Mouse (Mus musculus): Measurements from ENCODE around the gene Runx2. TPM values are rescaled to one million over a fixed set of nuclear protein-coding genes. Genes with fewer than 3 reads are reported as not detected.

Runx2 gene
- total RNA-seq, 2 experiments from 2014 or later, result 12.3 to 15.8 TPM

DNA sequence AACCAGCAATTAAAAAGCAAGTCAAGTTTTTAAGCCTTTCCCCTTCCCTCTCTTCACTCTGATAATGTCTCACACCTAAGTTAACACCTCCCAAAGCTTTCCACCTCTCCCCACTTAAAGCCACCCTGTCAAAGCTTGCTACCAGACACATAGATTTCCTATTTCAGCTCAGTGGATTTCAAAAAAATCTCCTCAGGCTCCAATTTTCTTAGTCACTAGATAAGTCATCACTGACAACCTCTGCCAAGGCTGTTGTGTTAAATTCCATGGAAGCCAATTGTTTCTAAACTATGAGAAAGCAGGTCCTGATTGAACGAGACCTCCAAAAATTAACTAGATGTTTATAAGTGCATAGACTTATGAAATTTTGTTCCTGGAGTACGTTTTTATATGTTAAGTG is 164.2 kb downstream of the Runx2 start:
- no peak for DNase-seq (ENCODE audit: extremely low spot score in 1 of 2, low spot score in 2 of 2)
- intact Hi-C loops (cut with DNase I), result no loop called here
- no peak overlapping the region for H3K4me3 ChIP-seq
- no peak for TF ChIP-seq CTCF (IDR thresholded peaks at IDR 0.05)
- no peak overlapping the region for H3K27ac ChIP-seq

DNA sequence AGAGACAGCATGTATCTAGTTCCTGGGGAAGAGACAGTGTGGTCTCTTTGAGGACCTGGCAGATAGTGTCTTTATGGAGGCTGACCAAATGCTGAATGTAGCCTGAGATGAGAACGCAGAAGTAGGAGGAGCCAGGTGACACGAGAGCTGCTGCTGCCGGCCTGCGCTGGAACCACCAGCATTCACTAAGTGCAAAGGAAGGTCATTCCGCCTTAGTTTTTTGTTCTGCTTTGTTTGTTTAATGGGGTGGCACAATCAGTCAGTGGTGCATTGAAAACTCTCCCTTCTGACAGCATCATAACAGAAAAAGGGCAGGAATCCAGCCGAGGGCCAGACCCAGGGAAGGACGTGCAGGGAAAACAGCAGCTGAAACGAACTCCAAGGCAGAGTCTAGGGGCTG is 165.5 kb downstream of the Runx2 start:
- Histone ChIP-seq H3K4me3 (no peak overlapping the region), H3K27ac (no peak overlapping the region)
- intact Hi-C loops (cut with DNase I), result no loop called here
- TF ChIP-seq CTCF (IDR thresholded peaks at IDR 0.05), result no peak
- DNase-seq (ENCODE audit: extremely low spot score in 1 of 2, low spot score in 2 of 2), result no peak

DNA sequence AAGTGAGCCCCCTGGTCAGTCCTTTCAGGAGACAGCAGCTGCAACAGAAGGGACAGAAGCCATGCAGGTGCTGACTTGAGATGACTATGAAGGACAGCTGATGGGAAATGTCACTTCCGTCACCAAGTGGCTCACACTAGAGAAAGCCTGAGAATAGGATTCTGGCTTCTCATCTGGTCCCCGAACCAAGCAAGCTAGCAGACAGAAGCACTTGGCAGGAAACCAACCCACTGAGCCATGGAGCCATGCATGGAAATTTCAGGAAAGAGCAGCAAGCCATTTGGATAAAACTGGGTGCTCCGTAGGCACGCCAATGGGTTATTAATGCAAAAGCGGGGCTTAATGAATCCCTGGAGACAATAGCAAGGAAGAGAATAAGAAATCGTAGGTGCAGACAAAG is 166.7 kb downstream of the Runx2 start:
- Histone ChIP-seq H3K27ac (no peak overlapping the region), H3K4me3 (no peak overlapping the region)
- TF ChIP-seq CTCF (IDR thresholded peaks at IDR 0.05), result no peak
- DNase-seq (ENCODE audit: extremely low spot score in 1 of 2, low spot score in 2 of 2), result no peak
- intact Hi-C loops (cut with DNase I), result no loop called here

DNA sequence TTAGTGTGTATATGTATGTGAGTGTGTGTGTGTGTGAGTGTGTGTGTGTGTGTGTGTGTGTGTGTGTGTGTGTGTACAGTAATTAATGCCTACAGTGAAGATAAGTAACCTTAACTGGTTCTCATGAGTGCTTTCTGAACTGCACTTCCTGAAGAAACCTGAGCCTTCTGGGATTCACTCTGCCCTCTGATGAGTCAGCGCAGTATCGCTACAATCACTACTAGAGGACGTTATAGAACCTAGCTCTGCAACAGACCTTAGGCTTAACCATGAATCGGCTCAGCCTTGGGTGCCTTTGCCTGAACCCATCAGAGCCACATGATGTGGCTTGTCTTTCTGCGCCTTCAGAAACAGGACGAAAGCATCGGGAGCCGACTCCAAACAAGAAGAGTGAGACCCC is 169.5 kb downstream of the Runx2 start:
- no peak overlapping the region for H3K4me3 ChIP-seq
- intact Hi-C loops (cut with DNase I), result no loop called here
- H3K27ac ChIP-seq, result no peak overlapping the region
- TF ChIP-seq CTCF (IDR thresholded peaks at IDR 0.05), result no peak
- no peak for DNase-seq (ENCODE audit: extremely low spot score in 1 of 2, low spot score in 2 of 2)

DNA sequence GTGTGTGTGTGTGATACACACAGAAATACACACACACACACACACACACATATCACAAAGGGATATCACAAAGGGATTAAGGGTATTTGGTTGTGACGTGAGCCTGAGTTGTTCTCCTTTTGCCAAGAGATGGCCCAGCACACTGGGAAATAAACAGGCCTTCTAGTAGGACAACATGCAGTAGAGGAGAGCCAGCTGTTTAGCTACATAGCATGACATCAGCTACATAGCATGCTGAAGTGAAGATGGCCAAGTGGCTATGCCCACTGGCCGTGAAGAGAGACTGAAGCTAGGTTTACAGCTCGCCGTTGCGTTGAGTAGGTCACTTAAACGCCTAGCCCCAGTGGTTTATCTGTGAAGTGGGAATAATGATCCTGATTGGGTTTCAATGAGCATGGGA is 171.3 kb downstream of the Runx2 start:
- no peak for DNase-seq (ENCODE audit: extremely low spot score in 1 of 2, low spot score in 2 of 2)
- Histone ChIP-seq H3K4me3 (no peak overlapping the region), H3K27ac (no peak overlapping the region)
- intact Hi-C loops (cut with DNase I), result no loop called here
- no peak for TF ChIP-seq CTCF (IDR thresholded peaks at IDR 0.05)

DNA sequence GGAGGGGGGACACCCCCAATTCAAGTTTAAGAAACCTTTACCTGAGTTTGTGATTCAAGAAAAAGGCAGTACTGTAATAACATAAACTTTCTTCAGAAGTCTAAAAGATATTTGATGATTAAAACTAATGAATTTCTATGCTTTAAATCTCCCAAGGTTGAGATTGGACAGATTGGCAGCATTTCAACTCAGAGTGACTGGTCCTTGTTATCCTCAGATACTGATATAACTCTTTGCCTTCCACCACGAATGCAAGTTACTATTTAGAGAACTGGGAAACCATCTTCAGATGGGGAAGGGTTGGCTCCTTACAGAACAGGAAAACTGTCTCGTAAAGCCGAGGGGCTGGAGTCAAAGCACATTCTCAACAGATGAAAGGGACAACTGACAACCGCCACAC is 172.5 kb downstream of the Runx2 start:
- no peak for TF ChIP-seq CTCF (IDR thresholded peaks at IDR 0.05)
- intact Hi-C loops (cut with DNase I), result no loop called here
- no peak overlapping the region for H3K27ac ChIP-seq
- no peak overlapping the region for H3K4me3 ChIP-seq
- no peak for DNase-seq (ENCODE audit: extremely low spot score in 1 of 2, low spot score in 2 of 2)

DNA sequence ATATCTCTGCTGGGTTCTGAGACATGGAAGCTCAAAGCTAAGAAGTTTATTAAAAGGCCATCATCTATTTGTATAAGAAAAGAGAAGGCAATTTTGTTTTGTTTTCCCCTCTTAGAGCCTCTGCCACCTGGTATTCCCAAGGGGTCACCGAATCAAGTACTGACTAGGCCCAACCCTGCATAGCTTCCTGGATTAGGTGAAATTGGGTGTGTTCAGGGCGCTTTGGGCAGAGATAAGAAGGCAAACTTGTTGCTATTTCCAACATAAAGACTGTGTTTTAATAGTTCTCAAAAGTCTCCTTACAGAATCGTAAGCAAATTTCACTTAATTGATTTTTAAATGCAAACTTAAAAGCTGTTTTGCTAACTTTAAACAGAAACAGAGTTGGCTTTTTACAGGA is 173.7 kb downstream of the Runx2 start:
- no peak for TF ChIP-seq CTCF (IDR thresholded peaks at IDR 0.05)
- H3K27ac ChIP-seq, result no peak overlapping the region
- intact Hi-C loops (cut with DNase I), result no loop called here
- no peak overlapping the region for H3K4me3 ChIP-seq
- no peak for DNase-seq (ENCODE audit: extremely low spot score in 1 of 2, low spot score in 2 of 2)

DNA sequence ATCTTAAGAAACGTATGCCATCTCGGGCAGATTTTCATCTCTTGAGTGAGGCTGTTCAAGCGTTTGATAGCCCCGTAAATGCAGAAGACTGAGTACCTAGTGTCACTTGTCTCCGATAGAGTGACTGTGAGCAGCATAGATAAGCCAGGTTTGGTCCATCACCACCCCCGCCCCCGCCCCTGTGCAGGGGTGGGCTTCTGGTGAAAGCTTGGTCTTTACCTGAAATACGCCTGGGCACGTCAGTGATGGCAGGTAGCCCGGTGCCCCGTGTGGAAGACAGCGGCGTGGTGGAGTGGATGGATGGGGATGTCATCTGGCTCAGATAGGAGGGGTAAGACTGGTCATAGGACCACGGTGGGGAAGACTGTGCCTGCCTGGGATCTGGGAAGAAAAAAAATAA is 175.2 kb downstream of the Runx2 start:
- no peak overlapping the region for H3K27ac ChIP-seq
- no peak for TF ChIP-seq CTCF (IDR thresholded peaks at IDR 0.05)
- H3K4me3 ChIP-seq, result no peak overlapping the region
- no peak for DNase-seq (ENCODE audit: extremely low spot score in 1 of 2, low spot score in 2 of 2)
- intact Hi-C loops (cut with DNase I), result no loop called here

DNA sequence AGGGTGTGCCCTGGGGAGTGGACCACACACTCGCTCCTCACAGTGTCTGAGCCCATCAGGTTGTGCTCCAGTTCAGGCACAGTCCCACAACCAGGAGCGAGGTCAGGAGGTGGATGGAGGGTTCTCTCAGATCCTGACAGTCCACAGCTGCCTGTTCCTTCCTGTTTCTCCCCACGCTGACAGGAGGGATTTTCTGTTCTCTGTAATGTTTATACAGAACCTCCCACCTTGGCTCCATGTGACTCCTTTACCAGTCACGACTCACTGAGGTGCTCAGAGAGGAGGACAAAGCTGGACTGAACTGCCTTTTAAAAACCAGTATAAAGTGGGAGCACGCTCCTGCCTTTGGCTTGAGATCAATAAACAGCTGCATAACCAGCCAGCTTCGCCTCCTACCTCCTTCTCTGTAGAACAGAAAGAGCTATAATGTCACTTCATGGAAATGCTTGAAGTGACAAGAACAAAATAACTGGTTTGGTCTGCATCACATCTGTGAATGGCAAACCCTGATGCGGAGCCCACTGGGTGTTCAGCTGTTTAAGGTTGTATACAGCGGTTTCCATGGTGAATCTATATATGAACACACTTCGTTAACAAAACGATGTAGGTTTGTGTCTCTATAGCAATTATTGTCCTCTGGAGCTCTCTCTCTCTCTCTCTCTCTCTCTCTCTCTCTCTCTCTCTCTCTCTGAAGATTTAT is 177.3 kb downstream of the Runx2 start:
- intact Hi-C loops (cut with DNase I), result no loop called here
- peak overlapping the region; percentile 66 for H3K27ac ChIP-seq
- peak; percentile 24 to 46 for DNase-seq (ENCODE audit: extremely low spot score in 1 of 2, low spot score in 2 of 2)

DNA sequence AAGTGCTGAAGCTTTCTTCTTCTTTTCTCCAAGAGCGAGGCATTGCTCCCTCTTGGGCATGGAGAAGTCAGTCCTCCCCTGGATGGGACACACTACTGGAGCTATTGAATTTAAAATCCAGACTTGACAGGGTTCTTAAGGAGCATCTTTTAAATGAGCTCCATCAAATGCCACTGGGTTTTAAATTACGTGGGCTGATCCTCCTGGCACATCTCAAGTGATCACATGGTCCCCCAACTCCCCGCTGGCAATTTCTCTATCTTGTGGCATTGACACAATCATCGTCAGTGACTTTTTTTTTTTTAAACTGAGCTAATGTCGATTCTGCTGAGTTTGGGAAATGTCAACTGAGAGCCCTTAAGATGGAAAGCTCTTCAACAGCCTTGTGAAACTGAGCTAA is 180.1 kb downstream of the Runx2 start:
- Histone ChIP-seq H3K4me3 (no peak overlapping the region), H3K27ac (no peak overlapping the region)
- no peak for TF ChIP-seq CTCF (IDR thresholded peaks at IDR 0.05)
- no peak for DNase-seq (ENCODE audit: extremely low spot score in 1 of 2, low spot score in 2 of 2)
- intact Hi-C loops (cut with DNase I), result no loop called here

More for the DNA sequence above, 177.3 kb downstream of the Runx2 start:
- no peak overlapping the region for H3K4me3 ChIP-seq
- no peak for TF ChIP-seq CTCF (IDR thresholded peaks at IDR 0.05)

DNA sequence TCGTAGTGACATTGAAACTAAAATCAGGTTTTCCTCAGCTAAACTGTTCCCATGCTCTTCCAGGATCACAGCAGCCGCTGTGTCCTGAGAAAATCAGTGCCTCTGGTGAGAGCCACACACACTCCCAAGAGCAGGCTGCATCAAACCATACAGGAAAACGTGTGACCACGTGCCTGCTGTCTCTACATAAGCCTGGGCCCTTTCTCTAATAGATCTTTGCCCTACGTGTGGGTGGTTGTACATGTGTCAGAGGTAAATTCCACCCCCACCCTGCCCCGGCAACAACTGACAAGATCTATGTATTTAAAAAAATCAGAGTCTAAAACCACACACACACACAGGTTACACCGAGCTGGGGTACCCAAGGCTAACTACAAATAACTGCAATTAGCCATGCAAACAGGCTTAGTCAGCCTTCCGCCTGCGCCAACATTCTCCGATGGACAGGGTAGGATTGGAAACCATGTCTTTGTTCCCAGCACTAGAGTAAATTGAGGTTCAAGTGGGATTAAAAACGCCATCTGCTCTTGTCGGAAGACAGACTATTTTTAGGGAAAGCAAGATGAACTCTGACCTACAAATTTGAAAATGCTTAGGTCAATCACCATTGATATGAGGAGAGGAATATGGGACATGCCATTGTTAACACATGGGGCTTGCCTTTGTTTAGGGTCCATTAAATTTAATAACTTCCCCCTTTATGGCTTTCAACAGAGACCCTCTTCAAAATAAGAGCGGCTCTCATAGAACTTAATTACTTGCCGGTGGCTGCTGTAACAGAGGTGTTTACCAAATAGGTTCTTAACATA is 180.8 kb downstream of the Runx2 start:
- peak overlapping the region; percentile 26; the same call in 1 of the 2 replicates for H3K27ac ChIP-seq
- intact Hi-C loops (cut with DNase I), result no loop called here
- H3K4me3 ChIP-seq, result no peak overlapping the region
- no peak for TF ChIP-seq CTCF (IDR thresholded peaks at IDR 0.05)
- no peak for DNase-seq (ENCODE audit: extremely low spot score in 1 of 2, low spot score in 2 of 2)

DNA sequence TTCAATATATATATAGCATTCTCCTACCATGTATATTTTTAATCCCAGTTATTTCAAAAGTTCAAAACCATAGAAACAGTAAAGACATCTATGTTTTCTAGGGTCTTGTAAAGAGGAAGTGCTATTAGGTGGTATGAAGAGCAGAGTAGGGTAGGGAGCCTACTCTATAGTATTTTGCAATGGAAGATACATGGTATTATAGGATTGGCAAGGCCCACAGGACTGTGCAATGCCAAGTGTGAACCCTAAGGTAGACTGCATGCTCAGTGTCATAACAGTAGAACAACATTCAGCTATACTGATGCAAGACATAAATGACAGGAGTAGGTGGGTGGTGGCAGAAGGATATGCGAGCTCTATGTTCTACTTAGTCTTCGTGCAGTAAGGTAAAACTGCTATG is 181.7 kb downstream of the Runx2 start:
- peak overlapping the region; percentile 26; the same call in 1 of the 2 replicates for H3K27ac ChIP-seq
- intact Hi-C loops (cut with DNase I), result no loop called here
- H3K4me3 ChIP-seq, result no peak overlapping the region
- no peak for DNase-seq (ENCODE audit: extremely low spot score in 1 of 2, low spot score in 2 of 2)
- no peak for TF ChIP-seq CTCF (IDR thresholded peaks at IDR 0.05)

DNA sequence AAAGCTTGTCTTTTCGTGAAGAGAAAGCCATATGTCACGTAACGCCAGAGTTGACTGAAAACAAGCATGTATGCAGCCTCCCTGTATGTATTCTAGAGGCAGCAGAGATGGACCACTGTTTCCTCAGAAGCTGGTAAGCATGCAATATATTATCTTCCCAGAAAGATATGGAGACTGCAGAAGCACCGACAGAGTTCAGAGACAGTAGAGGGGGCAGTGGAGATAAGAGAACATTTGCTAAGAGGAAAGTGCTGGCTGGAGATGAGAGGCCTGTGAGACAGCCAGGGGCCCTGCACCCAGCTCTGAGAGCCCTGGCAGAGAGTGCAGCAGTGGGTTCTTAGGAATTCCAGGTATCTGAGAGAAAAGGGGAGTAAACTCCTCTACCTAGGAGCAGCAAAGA is 182.3 kb downstream of the Runx2 start:
- Histone ChIP-seq H3K4me3 (no peak overlapping the region), H3K27ac (peak overlapping the region; percentile 45)
- no peak for TF ChIP-seq CTCF (IDR thresholded peaks at IDR 0.05)
- intact Hi-C loops (cut with DNase I), result no loop called here
- no peak for DNase-seq (ENCODE audit: extremely low spot score in 1 of 2, low spot score in 2 of 2)
